ENCODE assay signal across 7 mouse cellular contexts in genomic region chr8:119558603-119559401, GRCm38 (mm10). TPM values are rescaled to one million over a fixed set of nuclear protein-coding genes. Genes with fewer than 3 reads are reported as not detected.
DNase-seq lines count a peak whose midpoint lies in the region; ATAC-seq lines count a peak whose summit lies in the region.

Mbtps1 (minus strand) TSS chr8:119558735.

- peak within 1 kb of the TSS; percentile 90 for H3K9ac ChIP-seq in midbrain, embryonic 13.5 days (replicated peaks)

- peak; percentile 94 for ATAC-seq in granulocyte monocyte progenitor cell, adult 5-6 weeks (replicated peaks; ENCODE audit: poor library complexity, severe bottlenecking)
- peak; percentile 94 for ATAC-seq in midbrain, embryonic 13.5 days

- 6% methylated on average over 63 of the region's 63 CpGs for WGBS in embryonic facial prominence, embryonic 10.5 days
- WGBS in limb, embryonic 10.5 days: 7% methylated on average over 63 of the region's 63 CpGs
- 6% methylated on average over 63 of the region's 63 CpGs for WGBS in midbrain, embryonic 13.5 days

- peak within 1 kb of the TSS; percentile 87 for H3K4me2 ChIP-seq in midbrain, embryonic 13.5 days (replicated peaks)

- peak; percentile 99 for DNase-seq in adrenal gland, postnatal 10 days
- DNase-seq in embryonic facial prominence, embryonic 10.5 days (ENCODE audit: low spot score): peak; percentile 99
- DNase-seq in kidney, adult 11 months: peak; percentile 97
- DNase-seq in limb, embryonic 10.5 days (ENCODE audit: low spot score): peak; percentile 100
- DNase-seq in spleen, adult 12 weeks (ENCODE audit: low spot score): peak; percentile 98

- no peaks in the 10 kb centered on the region for H3K27me3 ChIP-seq in embryonic facial prominence, embryonic 10.5 days (replicated peaks; ENCODE audit: low read depth, poor library complexity, severe bottlenecking)
- H3K27me3 ChIP-seq in limb, embryonic 10.5 days (ENCODE audit: low read depth, poor library complexity, severe bottlenecking): no peaks in the 10 kb centered on the region
- H3K27me3 ChIP-seq in midbrain, embryonic 13.5 days: no peaks in the 10 kb centered on the region

- H3K27ac ChIP-seq in embryonic facial prominence, embryonic 10.5 days (replicated peaks): peak within 1 kb of the TSS; percentile 93
- peak within 1 kb of the TSS; percentile 97 for H3K27ac ChIP-seq in limb, embryonic 10.5 days
- peak within 1 kb of the TSS; percentile 94 for H3K27ac ChIP-seq in midbrain, embryonic 13.5 days

- no peaks in the 10 kb centered on the region for H3K9me3 ChIP-seq in embryonic facial prominence, embryonic 10.5 days
- H3K9me3 ChIP-seq in limb, embryonic 10.5 days (replicated peaks): no peaks in the 10 kb centered on the region
- no peaks in the 10 kb centered on the region for H3K9me3 ChIP-seq in midbrain, embryonic 13.5 days

- H3K4me1 ChIP-seq in embryonic facial prominence, embryonic 10.5 days: peaks cover 20% of the 10 kb centered on the region
- peaks cover 33% of the 10 kb centered on the region for H3K4me1 ChIP-seq in limb, embryonic 10.5 days
- H3K4me1 ChIP-seq in midbrain, embryonic 13.5 days (replicated peaks): peaks cover 38% of the 10 kb centered on the region

- peak within 1 kb of the TSS; percentile 73 for H3K4me3 ChIP-seq in embryonic facial prominence, embryonic 10.5 days
- H3K4me3 ChIP-seq in limb, embryonic 10.5 days: peak within 1 kb of the TSS; percentile 86
- H3K4me3 ChIP-seq in midbrain, embryonic 13.5 days (replicated peaks): peak within 1 kb of the TSS; percentile 75

- peaks cover 33% of the 10 kb centered on the region for H3K36me3 ChIP-seq in embryonic facial prominence, embryonic 10.5 days (replicated peaks)
- peaks cover 34% of the 10 kb centered on the region for H3K36me3 ChIP-seq in limb, embryonic 10.5 days
- peaks cover 29% of the 10 kb centered on the region for H3K36me3 ChIP-seq in midbrain, embryonic 13.5 days

RNA-seq across cellular contexts. Expression of gene Mbtps1, which starts in this region (rescaled TPM):
- total RNA-seq in adrenal gland, postnatal 10 days (2021): 100 to 1,000 TPM; 103 to 114 TPM
- polyA plus RNA-seq in embryonic facial prominence, embryonic 10.5 days (2016; fragmentation: Nextera tagmentation; extraction: Ambion mirVana): 120 and 121 TPM in 2 replicates
- total RNA-seq in granulocyte monocyte progenitor cell, adult 5-6 weeks (2014; fragmentation: Nextera tagmentation): 56.5 and 57.3 TPM in 2 replicates
- total RNA-seq in granulocyte monocyte progenitor cell, adult 5-6 weeks (2017): 44.0 and 46.6 TPM in 2 replicates
- polyA plus RNA-seq in limb, embryonic 10.5 days (2016; fragmentation: Nextera tagmentation; extraction: Ambion mirVana): 120 and 129 TPM in 2 replicates
- polyA plus RNA-seq in midbrain, embryonic 13.5 days (2015; fragmentation: Nextera tagmentation; extraction: Ambion mirVana): 67.7 and 70.4 TPM in 2 replicates

Comparison
In these comparisons a context has a peak if more than half of its experiments do, and no peak if none do; other contexts are left out.
1. Peak in every context shown above with its lines: DNase-seq, ATAC-seq, H3K4me3 ChIP-seq and H3K27ac ChIP-seq.